Mouse (Mus musculus) limb, embryonic 13.5 days (tissue): ENCODE data around the gene Fitm1. TPM values are rescaled to one million over a fixed set of nuclear protein-coding genes. Genes with fewer than 3 reads are reported as not detected.

Source experiments
- ATAC-seq: fragments of 200-750 bp; cut with Nextera tagmentation; 2 replicates; pipeline ENCODE4 v1.8.0; 2017; ENCODE audit warnings: low read depth, moderate number of reproducible peaks, moderate TSS enrichment; ENCODE audit not compliant: low FRiP score
- H3K27ac ChIP-seq: fragments of 300-500 bp; sonication (generic); 2 replicates; pipeline ENCODE4 v1.5.1; 2015; ENCODE audit warnings: inconsistent platforms, mild to moderate bottlenecking, moderate library complexity
- H3K27me3 ChIP-seq: fragments of 300-500 bp; sonication (generic); 2 replicates; pipeline ENCODE4 v1.6.1; 2015; ENCODE audit warnings: mild to moderate bottlenecking, inconsistent platforms
- H3K36me3 ChIP-seq: fragments of 300-500 bp; sonication (generic); 2 replicates; pipeline ENCODE4 v1.6.1; 2015; ENCODE audit warnings: inconsistent platforms, mild to moderate bottlenecking, moderate library complexity
- H3K4me1 ChIP-seq: fragments of 300-500 bp; sonication (generic); 2 replicates; pipeline ENCODE4 v1.6.1; 2015; ENCODE audit warnings: inconsistent platforms
- H3K4me2 ChIP-seq: fragments of 300-500 bp; sonication (generic); replicated peaks from 2 replicates; pipeline ENCODE4 v1.6.1; 2015; ENCODE audit warnings: inconsistent platforms, mild to moderate bottlenecking, moderate library complexity
- H3K4me3 ChIP-seq: fragments of 300-500 bp; sonication (generic); 2 replicates; pipeline ENCODE4 v1.5.1; 2015; ENCODE audit warnings: moderate library complexity, mild to moderate bottlenecking, inconsistent platforms
- H3K9ac ChIP-seq: fragments of 300-500 bp; sonication (generic); 2 replicates; pipeline ENCODE4 v1.6.1; 2015; ENCODE audit warnings: mild to moderate bottlenecking, inconsistent platforms
- H3K9me3 ChIP-seq: fragments of 300-500 bp; sonication (generic); 2 replicates; pipeline ENCODE4 v1.6.1; 2016; ENCODE audit warnings: inconsistent platforms
- WGBS: fragments of 180-500 bp; shearing (Covaris S2); methylation state at CpG from one replicate; pipeline ENCODE4 v1.1.7; 2015; 5-methylcytosine and 5-hydroxymethylcytosine counted together
- polyA plus RNA-seq: library from polyadenylated mRNA; unstranded; fragments of >200 nt; fragmentation: Nextera tagmentation; extraction: Ambion mirVana; gene quantifications from 2 replicates; pipeline ENCODE4 v1.2.1, GENCODE M21; 2015

Gene Fitm1
- polyA plus RNA-seq, 1 experiment from 2014 or later = 22.5 TPM

DNA sequence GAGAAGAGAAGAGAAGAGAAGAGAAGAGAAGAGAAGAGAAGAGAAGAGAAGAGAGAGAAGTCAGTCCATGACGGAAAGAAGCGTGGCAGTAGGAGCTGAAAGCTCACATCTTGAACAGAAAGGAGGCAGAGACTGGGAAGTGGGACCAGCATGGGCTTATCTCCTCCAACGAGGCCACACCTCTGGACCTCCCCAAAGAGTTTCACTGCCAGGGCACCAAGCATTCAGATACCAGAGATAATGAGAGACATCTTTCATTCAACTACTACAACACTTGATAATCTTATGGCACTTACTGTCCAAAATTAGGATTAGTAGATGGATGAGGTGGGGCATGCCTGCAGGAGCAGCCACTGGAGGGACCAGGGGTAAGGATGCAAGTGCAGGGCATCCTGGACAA is 19.6 kb upstream of the Fitm1 start:
- no peaks in the 10 kb centered on the region for H3K27me3 ChIP-seq
- no peak overlapping the region for H3K27ac ChIP-seq
- no peaks in the 10 kb centered on the region for H3K36me3 ChIP-seq
- 77% methylated on average over 3 of the region's 3 CpGs for WGBS
- no peak for ATAC-seq
- no peak overlapping the region for H3K9ac ChIP-seq
- H3K4me1 ChIP-seq = 0 out of 2 replicates have a peak, but pooled peaks cover 5% of the 10 kb centered on the region
- no peaks in the 10 kb centered on the region for H3K9me3 ChIP-seq
- H3K4me3 ChIP-seq = no peak overlapping the region
- no peak overlapping the region for H3K4me2 ChIP-seq

DNA sequence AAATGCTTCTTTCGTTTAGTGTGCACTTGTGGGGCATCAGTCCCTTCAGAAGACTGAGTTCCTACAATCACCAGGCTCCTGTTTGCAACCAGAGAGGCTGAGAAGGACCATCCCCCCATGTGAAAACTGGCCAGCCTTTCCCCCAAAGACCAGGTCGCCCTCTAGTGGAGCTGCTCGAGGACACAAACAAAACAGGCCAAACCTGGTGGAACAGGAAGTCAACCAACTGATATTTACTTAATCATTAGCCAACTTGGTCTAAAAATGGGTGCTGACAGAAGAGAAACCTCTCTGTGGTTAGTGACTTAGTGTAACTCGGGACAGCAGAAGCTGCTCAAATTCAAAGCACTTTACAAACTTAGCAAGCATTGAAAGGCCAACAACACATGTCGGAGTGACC is 18.4 kb upstream of the Fitm1 start:
- H3K27ac ChIP-seq = no peak overlapping the region
- 27% methylated on average over 5 of the region's 5 CpGs for WGBS
- H3K9ac ChIP-seq = no peak overlapping the region
- no peak for ATAC-seq
- no peaks in the 10 kb centered on the region for H3K36me3 ChIP-seq
- no peak overlapping the region for H3K4me3 ChIP-seq
- no peaks in the 10 kb centered on the region for H3K9me3 ChIP-seq
- H3K4me1 ChIP-seq = peaks cover 16% of the 10 kb centered on the region
- H3K4me2 ChIP-seq = no peak overlapping the region
- H3K27me3 ChIP-seq = no peaks in the 10 kb centered on the region

GRCm38 (mm10) chr14:55557587-55557986 is 17.8 kb upstream of the Fitm1 start:
- WGBS = 88% methylated on average over 3 of the region's 3 CpGs
- no peak overlapping the region for H3K9ac ChIP-seq

GRCm38 (mm10) chr14:55558740-55559448 is 16.5 kb upstream of the Fitm1 start:
- 48% methylated on average over 6 of the region's 6 CpGs for WGBS
- no peak overlapping the region for H3K27ac ChIP-seq
- peak overlapping the region; percentile 88 for H3K4me2 ChIP-seq
- peaks cover 7% of the 10 kb centered on the region for H3K36me3 ChIP-seq
- no peaks in the 10 kb centered on the region for H3K27me3 ChIP-seq
- peaks cover 19% of the 10 kb centered on the region for H3K4me1 ChIP-seq
- ATAC-seq = no peak
- no peaks in the 10 kb centered on the region for H3K9me3 ChIP-seq
- 0 out of 2 replicates have a peak overlapping the region, but pooled peaks have one; percentile 81 for H3K9ac ChIP-seq
- peak overlapping the region; percentile 70 for H3K4me3 ChIP-seq

More at GRCm38 (mm10) chr14:55557587-55557986, 17.8 kb upstream of the Fitm1 start:
- no peaks in the 10 kb centered on the region for H3K9me3 ChIP-seq
- no peak overlapping the region for H3K4me2 ChIP-seq
- H3K4me1 ChIP-seq = peaks cover 19% of the 10 kb centered on the region
- H3K4me3 ChIP-seq = no peak overlapping the region
- no peaks in the 10 kb centered on the region for H3K36me3 ChIP-seq
- H3K27ac ChIP-seq = no peak overlapping the region
- no peak for ATAC-seq
- no peaks in the 10 kb centered on the region for H3K27me3 ChIP-seq

- Histone ChIP-seq H3K36me3 (peaks cover 14% of the 10 kb centered on the region), H3K4me2 (peak within 1 kb of the TSS; percentile 88), H3K4me1 (peaks cover 19% of the 10 kb centered on the region), H3K9ac (peak within 1 kb of the TSS; percentile 81), H3K4me3 (peak within 1 kb of the TSS; percentile 70), H3K27ac (peak within 1 kb of the TSS; percentile 97), H3K9me3 (no peaks in the 10 kb centered on the region), H3K27me3 (no peaks in the 10 kb centered on the region)
- peak; percentile 75 for ATAC-seq
- under 1% methylated on average over 27 of the region's 27 CpGs for WGBS
These were observed 15.6 kb upstream of the Fitm1 start, which contains the start of gene Dcaf11 for GRCm38 (mm10) chr14:55559799-55560201. Dcaf11 (plus strand) TSS chr14:55560006.

DNA sequence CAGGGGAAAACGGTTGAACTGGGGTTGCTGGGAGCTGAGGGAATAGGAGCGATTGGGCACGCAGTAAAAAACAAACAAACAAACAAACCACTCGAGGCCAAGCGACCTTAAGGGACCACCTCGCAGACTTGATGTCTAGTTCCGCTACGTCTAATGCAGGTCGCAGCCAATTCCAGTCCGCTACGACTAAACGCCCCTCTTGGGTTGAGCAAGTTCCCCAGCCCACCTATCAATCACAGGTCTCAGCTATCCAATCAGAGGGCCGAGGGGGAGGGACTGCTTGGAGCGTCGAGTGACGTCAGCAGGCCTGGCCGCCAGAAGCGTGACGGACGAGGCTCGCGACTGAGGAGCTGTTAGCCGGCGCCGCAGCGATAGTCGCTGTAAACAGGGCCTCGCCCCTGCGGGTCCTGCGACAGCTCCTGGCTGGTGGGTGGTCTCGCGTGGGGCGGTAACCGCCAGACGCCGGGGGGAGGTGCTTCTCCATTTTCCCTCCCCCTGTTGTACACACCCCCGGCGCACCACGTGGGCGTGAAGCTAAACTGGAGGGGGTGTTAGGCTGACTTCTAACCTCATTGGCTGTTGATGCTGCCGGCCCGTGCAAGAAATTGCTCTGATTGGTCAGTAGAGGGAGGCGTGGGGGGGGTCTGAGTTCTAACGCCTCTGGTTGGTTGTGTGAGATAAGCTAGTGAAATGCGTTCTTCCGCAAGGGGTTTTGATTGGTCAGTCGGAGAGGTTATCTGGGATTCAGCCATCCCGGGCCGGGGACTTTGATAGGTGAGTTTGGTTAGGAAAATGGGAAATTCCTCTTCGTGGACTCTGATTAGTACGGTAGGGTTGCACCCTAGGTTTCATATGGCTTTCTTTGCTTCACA is 15.0 kb upstream of the Fitm1 start, which contains the start of gene A730061H03Rik:
A730061H03Rik (minus strand) TSS at position 205 of the 872 bp plus-strand sequence.
- WGBS = under 1% methylated on average over 51 of the region's 51 CpGs
- Histone ChIP-seq H3K4me2 (peak within 1 kb of the TSS; percentile 88), H3K27ac (peak within 1 kb of the TSS; percentile 97), H3K9me3 (no peaks in the 10 kb centered on the region), H3K4me1 (peaks cover 19% of the 10 kb centered on the region), H3K36me3 (peaks cover 20% of the 10 kb centered on the region), H3K9ac (peak within 1 kb of the TSS; percentile 81), H3K27me3 (no peaks in the 10 kb centered on the region), H3K4me3 (peak within 1 kb of the TSS; percentile 70)
- ATAC-seq = peak; percentile 96

DNA sequence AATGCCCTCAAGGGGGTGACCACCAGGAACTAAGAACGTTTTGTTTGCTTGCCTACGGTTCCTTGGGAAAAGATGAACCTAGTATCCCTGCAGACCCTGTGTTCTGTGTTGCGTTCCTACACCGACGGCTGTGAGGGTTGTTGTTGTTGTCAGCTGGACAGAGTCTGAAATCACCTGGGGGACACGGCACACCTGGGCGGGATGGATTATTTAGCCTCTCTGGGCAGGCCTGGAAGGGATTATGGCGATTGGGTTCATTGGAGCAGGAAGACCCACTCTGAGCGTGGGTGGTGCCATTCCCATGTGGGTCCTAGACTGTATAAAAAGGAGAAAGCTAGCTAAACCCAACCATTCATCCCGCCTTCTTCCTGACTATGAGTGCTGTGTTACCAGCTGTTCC is 13.6 kb upstream of the Fitm1 start:
- Histone ChIP-seq H3K9me3 (no peaks in the 10 kb centered on the region), H3K9ac (0 out of 2 replicates have a peak overlapping the region, but pooled peaks have one; percentile 66), H3K4me1 (peaks cover 18% of the 10 kb centered on the region), H3K36me3 (peaks cover 35% of the 10 kb centered on the region), H3K4me3 (peak overlapping the region; percentile 70), H3K4me2 (peak overlapping the region; percentile 88), H3K27me3 (no peaks in the 10 kb centered on the region), H3K27ac (no peak overlapping the region)
- ATAC-seq = no peak
- WGBS = 86% methylated on average over 10 of the region's 10 CpGs

- no peak overlapping the region for H3K9ac ChIP-seq
- no peak overlapping the region for H3K4me3 ChIP-seq
- peaks cover 14% of the 10 kb centered on the region for H3K4me1 ChIP-seq
- no peaks in the 10 kb centered on the region for H3K9me3 ChIP-seq
- H3K4me2 ChIP-seq = no peak overlapping the region
- H3K36me3 ChIP-seq = peaks cover 48% of the 10 kb centered on the region
- 88% methylated on average over 11 of the region's 11 CpGs for WGBS
- no peak overlapping the region for H3K27ac ChIP-seq
- ATAC-seq = no peak
- no peaks in the 10 kb centered on the region for H3K27me3 ChIP-seq
These were observed 12.2 kb upstream of the Fitm1 start for GRCm38 (mm10) chr14:55563249-55563648.

DNA sequence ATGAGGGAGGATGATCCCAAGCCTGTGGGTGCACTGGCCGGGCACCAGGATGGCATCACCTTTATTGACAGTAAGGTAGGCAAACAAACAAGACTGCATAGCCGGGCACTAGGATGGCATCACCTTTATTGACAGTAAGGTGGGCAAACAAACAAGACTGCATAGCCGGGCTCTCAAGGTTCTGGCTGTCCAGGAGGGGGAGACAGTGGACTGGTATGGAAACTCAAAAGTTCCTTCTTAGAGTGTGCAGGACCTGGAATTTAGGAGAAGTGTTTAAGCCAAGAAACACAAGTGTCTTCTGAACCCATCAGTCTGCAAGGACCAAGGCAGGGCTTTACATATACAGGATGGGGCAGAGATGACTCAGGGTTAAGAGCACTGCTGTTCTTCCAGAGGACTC is 9.7 kb upstream of the Fitm1 start:
- H3K36me3 ChIP-seq = peaks cover 71% of the 10 kb centered on the region
- H3K4me3 ChIP-seq = no peak overlapping the region
- 88% methylated on average over 3 of the region's 3 CpGs for WGBS
- no peaks in the 10 kb centered on the region for H3K27me3 ChIP-seq
- ATAC-seq = no peak
- H3K9ac ChIP-seq = peak overlapping the region; percentile 13; the same call in 1 of the 2 replicates
- H3K9me3 ChIP-seq = no peaks in the 10 kb centered on the region
- no peak overlapping the region for H3K4me2 ChIP-seq
- no peak overlapping the region for H3K27ac ChIP-seq
- H3K4me1 ChIP-seq = peaks cover 14% of the 10 kb centered on the region

GRCm38 (mm10) chr14:55567496-55567895 is 7.9 kb upstream of the Fitm1 start:
- ATAC-seq = no peak
- no peak overlapping the region for H3K27ac ChIP-seq
- no peak overlapping the region for H3K9ac ChIP-seq
- 89% methylated on average over 3 of the region's 3 CpGs for WGBS
- no peaks in the 10 kb centered on the region for H3K27me3 ChIP-seq
- no peaks in the 10 kb centered on the region for H3K4me1 ChIP-seq
- no peaks in the 10 kb centered on the region for H3K9me3 ChIP-seq
- peaks cover 71% of the 10 kb centered on the region for H3K36me3 ChIP-seq
- no peak overlapping the region for H3K4me3 ChIP-seq
- H3K4me2 ChIP-seq = no peak overlapping the region

DNA sequence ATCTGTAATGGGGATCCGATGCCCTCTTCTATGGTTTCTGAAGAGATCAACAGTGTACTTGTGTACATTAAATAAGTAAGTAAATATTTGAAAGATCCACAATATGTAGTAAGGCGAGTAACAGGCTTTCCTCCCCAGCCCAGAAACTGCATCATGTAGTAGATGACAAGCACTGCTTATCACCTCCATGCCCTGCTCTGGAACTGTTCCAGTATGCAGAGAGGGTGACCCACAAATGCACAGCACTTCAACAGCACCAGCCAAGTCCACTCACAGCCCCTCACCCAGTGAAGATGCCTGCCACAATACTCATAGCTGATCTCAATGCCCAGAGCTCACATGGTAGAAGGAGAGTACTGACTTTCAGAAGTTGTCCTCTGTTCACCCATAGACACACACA is 4.8 kb upstream of the Fitm1 start:
- H3K27ac ChIP-seq = no peak overlapping the region
- H3K9me3 ChIP-seq = no peaks in the 10 kb centered on the region
- H3K9ac ChIP-seq = no peak overlapping the region
- WGBS = 93% methylated on average over 2 of the region's 2 CpGs
- no peak overlapping the region for H3K4me2 ChIP-seq
- H3K36me3 ChIP-seq = peaks cover 50% of the 10 kb centered on the region
- peaks cover 2% of the 10 kb centered on the region; the same call in 1 of the 2 replicates for H3K4me1 ChIP-seq
- ATAC-seq = no peak
- no peak overlapping the region for H3K4me3 ChIP-seq
- H3K27me3 ChIP-seq = no peaks in the 10 kb centered on the region

- no peaks in the 10 kb centered on the region for H3K9me3 ChIP-seq
- no peak for ATAC-seq
- H3K27me3 ChIP-seq = no peaks in the 10 kb centered on the region
- peaks cover 38% of the 10 kb centered on the region for H3K36me3 ChIP-seq
- no peak overlapping the region for H3K27ac ChIP-seq
- H3K9ac ChIP-seq = no peak overlapping the region
- no peak overlapping the region for H3K4me3 ChIP-seq
- no peak overlapping the region for H3K4me2 ChIP-seq
- peaks cover 4% of the 10 kb centered on the region; the same call in 1 of the 2 replicates for H3K4me1 ChIP-seq
These were observed 3.7 kb upstream of the Fitm1 start for GRCm38 (mm10) chr14:55571760-55572159.
